Mouse (Mus musculus) embryonic facial prominence, embryonic 12.5 days (tissue): Measurements from ENCODE around the gene Specc1. TPM values are rescaled to one million over a fixed set of nuclear protein-coding genes. Genes with fewer than 3 reads are reported as not detected.

Experiments
- ATAC-seq: fragments of 200-750 bp; cut with Nextera tagmentation; 2 replicates; pipeline ENCODE4 v1.8.0; 2017; ENCODE audit not compliant: insufficient number of reproducible peaks, insufficient read depth, low FRiP score, low TSS enrichment
- H3K27ac ChIP-seq: fragments of 300-500 bp; sonication (generic); 2 replicates; pipeline ENCODE4 v1.5.1; 2016; ENCODE audit warnings: mild to moderate bottlenecking
- H3K27me3 ChIP-seq: fragments of 300-500 bp; sonication (generic); 2 replicates; pipeline ENCODE4 v1.6.1; 2016; ENCODE audit warnings: mild to moderate bottlenecking, moderate library complexity
- H3K36me3 ChIP-seq: fragments of 300-500 bp; sonication (generic); 2 replicates; pipeline ENCODE4 v1.6.1; 2016; ENCODE audit warnings: mild to moderate bottlenecking
- H3K4me1 ChIP-seq: fragments of 300-500 bp; sonication (generic); 2 replicates; pipeline ENCODE4 v1.6.1; 2016
- H3K4me2 ChIP-seq: fragments of 300-500 bp; sonication (generic); replicated peaks from 2 replicates; pipeline ENCODE4 v1.6.1; 2016; ENCODE audit warnings: mild to moderate bottlenecking, moderate library complexity
- H3K4me3 ChIP-seq: fragments of 300-500 bp; sonication (generic); 2 replicates; pipeline ENCODE4 v1.5.1; 2016; ENCODE audit warnings: mild to moderate bottlenecking
- H3K9ac ChIP-seq: fragments of 300-500 bp; sonication (generic); 2 replicates; pipeline ENCODE4 v1.6.1; 2016; ENCODE audit warnings: mild to moderate bottlenecking, moderate library complexity
- H3K9me3 ChIP-seq: fragments of 300-500 bp; sonication (generic); 2 replicates; pipeline ENCODE4 v1.6.1; 2016; ENCODE audit warnings: mild to moderate bottlenecking, moderate library complexity
- WGBS: fragments of 180-500 bp; shearing (Covaris S2); methylation state at CpG from one replicate; pipeline ENCODE4 v1.1.7; 2016; 5-methylcytosine and 5-hydroxymethylcytosine counted together
- polyA plus RNA-seq: library from polyadenylated mRNA; unstranded; fragments of >200 nt; fragmentation: Nextera tagmentation; extraction: Ambion mirVana; gene quantifications from 2 replicates; pipeline ENCODE4 v1.2.1, GENCODE M21; 2016

Gene Specc1
- 15.8 and 16.8 TPM in 2 replicates for polyA plus RNA-seq

DNA sequence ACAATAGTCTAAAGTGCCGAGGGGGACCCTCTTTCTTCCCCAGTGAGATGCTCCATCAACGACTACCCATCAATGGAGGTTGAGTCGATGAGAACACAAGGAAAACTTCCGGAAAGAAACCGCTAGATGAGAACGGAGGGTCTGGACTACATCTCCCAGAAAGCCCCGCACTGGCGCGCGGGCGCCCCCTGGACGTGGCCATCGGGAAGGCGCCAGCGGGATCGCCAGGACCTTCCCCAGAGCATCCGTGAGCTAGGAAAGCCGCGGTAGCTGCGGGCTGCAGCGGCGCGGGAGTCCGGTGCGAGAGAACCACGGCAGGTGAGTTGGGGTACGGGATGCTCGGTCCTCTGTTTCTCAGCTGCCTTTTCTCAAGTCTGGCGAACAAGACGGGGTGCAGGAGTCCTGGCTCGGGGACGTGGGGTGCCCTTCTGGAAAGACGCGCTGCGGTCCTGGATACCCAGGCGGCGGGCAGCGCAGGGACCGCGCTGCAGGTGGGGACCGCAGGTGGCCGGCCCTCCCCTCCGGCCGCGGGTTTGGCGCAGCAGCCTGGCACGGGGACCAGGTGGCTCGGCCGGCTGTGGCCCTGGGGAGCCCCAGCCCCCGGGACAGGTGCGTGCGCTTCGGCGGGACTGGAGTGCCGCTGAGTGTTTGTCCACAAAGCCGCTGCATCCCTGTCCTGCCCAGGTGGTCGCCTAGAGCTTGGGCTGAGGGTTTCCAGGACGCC is at the start of gene Specc1:
TSS of gene Specc1 (plus strand) at position 192 of the 724 bp plus-strand sequence.
- peak within 1 kb of the TSS; percentile 52 for H3K9ac ChIP-seq
- peak within 1 kb of the TSS; percentile 99 for H3K4me2 ChIP-seq
- no peaks in the 10 kb centered on the region for H3K9me3 ChIP-seq
- peaks cover 18% of the 10 kb centered on the region for H3K27me3 ChIP-seq
- H3K4me1 ChIP-seq, result 0 out of 2 replicates have a peak, but pooled peaks cover 2% of the 10 kb centered on the region
- H3K36me3 ChIP-seq, result no peaks in the 10 kb centered on the region
- ATAC-seq, result peak; percentile 80; the same call in 1 of the 2 replicates
- under 1% methylated on average over 58 of the region's 58 CpGs for WGBS
- peak within 1 kb of the TSS; percentile 63 for H3K4me3 ChIP-seq
- H3K27ac ChIP-seq, result no peak within 1 kb of the TSS

DNA sequence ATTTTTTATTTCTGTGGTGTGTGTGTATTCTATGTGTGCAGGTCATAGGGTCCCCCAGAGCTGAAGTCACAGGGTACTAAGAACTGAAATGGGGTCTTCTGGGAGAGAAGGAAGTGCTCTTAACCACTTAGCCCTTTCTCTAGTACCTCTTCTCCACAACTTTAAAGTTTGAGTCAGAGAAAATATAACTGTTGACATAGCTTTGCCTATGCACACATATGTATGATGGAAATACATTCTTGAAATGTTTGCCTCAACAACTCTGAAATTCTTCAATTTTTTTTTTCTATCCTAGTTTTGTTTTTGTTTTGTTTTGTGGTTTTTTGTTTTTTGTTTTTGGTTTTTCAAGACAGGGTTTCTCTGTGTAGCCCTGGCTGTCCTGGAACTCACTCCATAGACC is 48.2 kb upstream of the Specc1 start:
- H3K36me3 ChIP-seq, result peaks cover 43% of the 10 kb centered on the region
- no peak overlapping the region for H3K9ac ChIP-seq

DNA sequence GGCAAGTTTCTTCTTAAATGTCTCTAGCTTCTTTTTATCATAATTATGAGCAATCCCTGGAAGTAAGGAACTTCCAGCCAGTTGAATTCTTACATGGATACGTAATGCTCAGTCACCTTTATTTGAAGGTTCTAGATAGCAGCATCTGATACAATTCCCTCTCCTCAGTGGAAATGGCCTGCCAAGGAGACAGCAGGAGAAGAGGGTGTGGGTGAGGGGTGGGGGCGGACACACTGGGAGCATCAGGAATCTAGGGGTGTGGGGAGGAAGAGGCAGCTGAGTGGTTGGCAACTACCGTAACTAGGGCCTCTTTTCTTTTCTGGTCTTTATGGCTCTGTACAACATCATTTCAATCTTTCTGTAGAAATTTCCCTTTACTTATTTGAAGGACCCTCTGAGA is 36.9 kb upstream of the Specc1 start:
- no peak overlapping the region for H3K9ac ChIP-seq
- ATAC-seq, result no peak
- WGBS, result 97% methylated on average over 3 of the region's 3 CpGs
- H3K4me3 ChIP-seq, result no peak overlapping the region
- no peaks in the 10 kb centered on the region for H3K9me3 ChIP-seq
- no peaks in the 10 kb centered on the region for H3K27me3 ChIP-seq
- H3K36me3 ChIP-seq, result peaks cover 17% of the 10 kb centered on the region
- no peak overlapping the region for H3K4me2 ChIP-seq
- H3K27ac ChIP-seq, result no peak overlapping the region
- no peaks in the 10 kb centered on the region for H3K4me1 ChIP-seq

More for the DNA sequence above, 48.2 kb upstream of the Specc1 start:
- Histone ChIP-seq H3K4me1 (no peaks in the 10 kb centered on the region), H3K4me3 (no peak overlapping the region), H3K27me3 (no peaks in the 10 kb centered on the region), H3K9me3 (no peaks in the 10 kb centered on the region), H3K27ac (no peak overlapping the region), H3K4me2 (no peak overlapping the region)
- ATAC-seq, result no peak

GRCm38 (mm10) chr11:61923309-61923708 is 33.3 kb upstream of the Specc1 start:
- Histone ChIP-seq H3K4me1 (no peaks in the 10 kb centered on the region), H3K9me3 (no peaks in the 10 kb centered on the region), H3K4me2 (no peak overlapping the region), H3K4me3 (no peak overlapping the region), H3K36me3 (0 out of 2 replicates have a peak, but pooled peaks cover 4% of the 10 kb centered on the region), H3K27ac (no peak overlapping the region), H3K27me3 (no peaks in the 10 kb centered on the region), H3K9ac (no peak overlapping the region)
- no peak for ATAC-seq
- WGBS, result 84% methylated on average over 1 of the region's 1 CpGs

DNA sequence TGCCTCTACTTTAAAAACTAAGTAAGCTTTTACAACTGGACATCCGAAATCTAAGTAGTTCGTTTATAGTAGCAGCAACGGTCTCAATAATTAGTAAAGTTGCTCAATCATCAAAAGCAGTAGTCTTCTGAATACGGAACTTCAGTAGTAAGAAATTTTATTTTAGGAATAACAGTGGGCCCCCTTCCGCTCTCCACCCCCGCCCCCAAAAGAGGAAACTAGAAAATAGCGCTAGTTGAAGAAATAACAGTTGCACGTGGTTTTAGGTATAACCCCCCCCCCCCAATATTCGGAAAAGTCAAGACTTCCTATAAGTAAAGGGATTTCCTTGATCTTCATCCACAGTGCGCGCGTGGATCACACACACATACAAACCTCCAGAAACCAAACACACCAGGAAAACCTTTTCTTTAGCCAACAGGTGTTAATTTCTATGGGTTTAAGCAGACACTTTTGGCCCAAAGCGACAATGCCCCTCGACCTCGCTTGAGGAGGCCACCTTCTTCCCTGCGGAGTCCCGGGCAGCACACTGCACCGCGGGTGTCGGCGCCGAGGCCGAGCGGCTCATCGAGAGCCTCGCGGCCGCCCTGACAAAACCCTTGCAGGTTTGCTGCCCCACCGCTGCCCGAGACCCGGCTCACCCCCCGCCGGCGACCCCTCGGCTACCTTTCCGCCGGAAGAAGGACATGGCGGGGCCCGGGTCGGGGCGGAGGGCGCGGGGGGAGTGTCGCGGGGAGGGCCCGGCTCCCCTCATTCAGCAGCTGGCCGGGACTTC is 27.1 kb upstream of the Specc1 start:
- H3K4me2 ChIP-seq, result peak overlapping the region; percentile 66

GRCm38 (mm10) chr11:61930098-61930517 is 26.5 kb upstream of the Specc1 start, which contains the start of gene Akap10:
Gene Akap10, minus strand, starts transcription at chr11:61930252.
- peak within 1 kb of the TSS; percentile 96 for H3K27ac ChIP-seq
- peak within 1 kb of the TSS; percentile 66 for H3K4me2 ChIP-seq
- H3K4me1 ChIP-seq, result peaks cover 13% of the 10 kb centered on the region
- ATAC-seq, result peak; percentile 82
- peak within 1 kb of the TSS; percentile 89 for H3K9ac ChIP-seq
- H3K9me3 ChIP-seq, result no peaks in the 10 kb centered on the region
- H3K27me3 ChIP-seq, result no peaks in the 10 kb centered on the region
- H3K36me3 ChIP-seq, result no peaks in the 10 kb centered on the region
- peak within 1 kb of the TSS; percentile 93 for H3K4me3 ChIP-seq
- WGBS, result under 1% methylated on average over 43 of the region's 43 CpGs

More for the DNA sequence above, 27.1 kb upstream of the Specc1 start:
- H3K27ac ChIP-seq, result peak overlapping the region; percentile 96
- peak; percentile 64; the same call in 1 of the 2 replicates for ATAC-seq
- H3K9ac ChIP-seq, result peak overlapping the region; percentile 89
- H3K4me3 ChIP-seq, result peak overlapping the region; percentile 93
- WGBS, result 1% methylated on average over 47 of the region's 47 CpGs
- H3K9me3 ChIP-seq, result no peaks in the 10 kb centered on the region
- no peaks in the 10 kb centered on the region for H3K27me3 ChIP-seq
- H3K36me3 ChIP-seq, result no peaks in the 10 kb centered on the region
- peaks cover 13% of the 10 kb centered on the region for H3K4me1 ChIP-seq

DNA sequence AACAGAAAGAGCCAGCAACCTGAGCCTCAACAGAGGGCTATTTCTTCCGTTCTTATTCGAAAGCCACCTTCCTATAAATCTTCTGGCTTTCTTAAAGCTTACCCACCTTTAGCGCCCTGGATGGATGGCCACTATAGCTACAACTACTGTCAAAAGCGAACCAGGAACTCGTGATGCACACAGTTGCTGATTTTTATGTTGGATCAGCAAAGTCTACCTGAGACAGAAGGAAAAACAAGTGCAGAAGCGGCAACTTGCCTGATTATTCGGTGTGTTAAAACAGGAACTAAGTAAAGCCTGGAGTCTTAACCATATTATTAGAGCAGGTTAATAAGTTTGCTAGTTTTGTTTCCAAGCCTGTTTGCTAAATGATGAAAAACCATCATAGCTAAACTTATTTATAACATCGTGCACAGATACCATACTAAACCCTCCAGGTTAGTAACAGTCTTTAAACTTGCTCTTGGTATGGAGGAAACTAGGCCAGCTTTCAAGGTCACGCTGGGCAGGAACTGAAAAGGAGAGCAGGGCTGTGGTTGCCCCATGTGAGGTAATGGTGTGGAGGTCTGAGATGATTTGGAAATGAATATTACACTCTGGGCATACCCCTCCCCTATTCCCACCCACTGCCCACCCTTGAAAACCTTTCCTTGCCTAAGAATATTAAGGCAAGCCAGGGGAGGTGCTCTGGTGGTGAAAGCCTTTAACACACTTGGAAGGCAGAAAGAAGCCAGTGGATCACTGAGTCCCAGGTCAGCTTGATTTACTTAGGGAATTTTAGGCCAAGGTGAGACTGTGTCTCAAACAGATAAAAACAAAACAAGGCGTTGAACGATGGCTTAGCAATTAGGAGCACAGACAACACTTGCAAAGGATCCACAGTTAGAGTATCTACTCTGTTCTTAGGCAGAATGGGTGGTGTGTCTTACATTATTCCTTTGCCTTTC is 25.6 kb upstream of the Specc1 start:
- WGBS, result 21% methylated on average over 11 of the region's 11 CpGs
- peak overlapping the region; percentile 93 for H3K4me3 ChIP-seq
- peak overlapping the region; percentile 96 for H3K27ac ChIP-seq
- peaks cover 13% of the 10 kb centered on the region for H3K4me1 ChIP-seq
- peak overlapping the region; percentile 66 for H3K4me2 ChIP-seq
- peak overlapping the region; percentile 89 for H3K9ac ChIP-seq
- no peaks in the 10 kb centered on the region for H3K27me3 ChIP-seq
- no peaks in the 10 kb centered on the region for H3K9me3 ChIP-seq
- H3K36me3 ChIP-seq, result no peaks in the 10 kb centered on the region
- no peak; the same call in 1 of the 2 replicates for ATAC-seq

- no peak for ATAC-seq
- H3K36me3 ChIP-seq, result no peaks in the 10 kb centered on the region
- 88% methylated on average over 1 of the region's 1 CpGs for WGBS
Measured at GRCm38 (mm10) chr11:61937761-61938160, 18.8 kb upstream of the Specc1 start.

DNA sequence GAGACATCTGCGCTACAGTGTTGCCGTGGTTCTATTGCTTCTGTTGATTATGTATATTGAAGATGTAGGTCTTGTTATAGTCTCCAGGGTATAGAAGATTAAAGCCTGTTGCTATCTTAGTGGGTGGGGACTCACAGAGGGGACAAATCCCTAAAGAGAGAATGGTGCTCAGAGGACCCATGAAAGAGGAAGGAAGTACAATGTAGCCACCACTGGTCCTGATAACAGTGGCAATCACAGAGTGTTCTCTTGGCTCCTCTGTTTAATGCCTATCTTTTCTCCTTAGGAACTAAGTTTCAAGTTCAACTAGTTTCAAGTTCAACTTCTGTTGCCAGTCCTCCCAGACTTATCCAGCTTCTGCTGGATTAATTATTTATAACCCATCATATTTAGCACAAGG is 13.7 kb upstream of the Specc1 start:
- 87% methylated on average over 2 of the region's 2 CpGs for WGBS

More at GRCm38 (mm10) chr11:61937761-61938160, 18.8 kb upstream of the Specc1 start:
- Histone ChIP-seq H3K27me3 (no peaks in the 10 kb centered on the region), H3K4me2 (no peak overlapping the region), H3K4me3 (no peak overlapping the region), H3K4me1 (no peaks in the 10 kb centered on the region), H3K9me3 (no peaks in the 10 kb centered on the region), H3K27ac (no peak overlapping the region), H3K9ac (no peak overlapping the region)

DNA sequence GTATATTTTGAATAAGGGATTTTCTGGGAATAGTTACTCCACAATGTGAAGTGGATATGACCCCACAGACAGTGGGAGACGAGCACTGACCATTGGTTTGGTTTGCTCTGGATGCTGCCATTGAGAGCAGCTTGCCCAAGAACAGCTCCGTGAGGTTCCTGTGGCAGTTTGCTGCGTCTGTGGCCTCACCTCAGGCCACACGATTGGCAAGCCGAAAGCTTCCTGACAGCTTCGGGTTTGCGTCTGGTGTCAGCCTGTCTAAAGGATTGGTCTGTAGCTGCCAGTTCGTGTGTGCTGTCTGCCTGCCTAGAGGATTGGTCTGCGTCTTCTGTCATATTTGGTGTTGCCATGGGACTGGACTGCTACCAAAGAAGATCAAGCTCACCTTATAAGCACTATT is 12.1 kb upstream of the Specc1 start:
- WGBS, result 82% methylated on average over 9 of the region's 9 CpGs
- no peak overlapping the region for H3K9ac ChIP-seq
- no peak for ATAC-seq
- H3K9me3 ChIP-seq, result no peaks in the 10 kb centered on the region
- no peaks in the 10 kb centered on the region for H3K27me3 ChIP-seq
- H3K27ac ChIP-seq, result no peak overlapping the region
- no peak overlapping the region for H3K4me3 ChIP-seq
- no peaks in the 10 kb centered on the region for H3K36me3 ChIP-seq
- H3K4me2 ChIP-seq, result no peak overlapping the region
- no peaks in the 10 kb centered on the region for H3K4me1 ChIP-seq

More for the DNA sequence above, 13.7 kb upstream of the Specc1 start:
- Histone ChIP-seq H3K9me3 (no peaks in the 10 kb centered on the region), H3K4me3 (no peak overlapping the region), H3K36me3 (no peaks in the 10 kb centered on the region), H3K27ac (no peak overlapping the region), H3K27me3 (no peaks in the 10 kb centered on the region), H3K9ac (no peak overlapping the region), H3K4me1 (no peaks in the 10 kb centered on the region), H3K4me2 (no peak overlapping the region)
- ATAC-seq, result no peak

- WGBS, result 92% methylated on average over 4 of the region's 4 CpGs
- no peak overlapping the region for H3K4me3 ChIP-seq
- H3K27ac ChIP-seq, result no peak overlapping the region
- H3K27me3 ChIP-seq, result no peaks in the 10 kb centered on the region
- no peaks in the 10 kb centered on the region for H3K4me1 ChIP-seq
- H3K9me3 ChIP-seq, result no peaks in the 10 kb centered on the region
- H3K4me2 ChIP-seq, result no peak overlapping the region
- no peaks in the 10 kb centered on the region for H3K36me3 ChIP-seq
- no peak overlapping the region for H3K9ac ChIP-seq
- ATAC-seq, result no peak
Measured at GRCm38 (mm10) chr11:61946608-61947007, 10.0 kb upstream of the Specc1 start.
